In the genomic region with DNA sequence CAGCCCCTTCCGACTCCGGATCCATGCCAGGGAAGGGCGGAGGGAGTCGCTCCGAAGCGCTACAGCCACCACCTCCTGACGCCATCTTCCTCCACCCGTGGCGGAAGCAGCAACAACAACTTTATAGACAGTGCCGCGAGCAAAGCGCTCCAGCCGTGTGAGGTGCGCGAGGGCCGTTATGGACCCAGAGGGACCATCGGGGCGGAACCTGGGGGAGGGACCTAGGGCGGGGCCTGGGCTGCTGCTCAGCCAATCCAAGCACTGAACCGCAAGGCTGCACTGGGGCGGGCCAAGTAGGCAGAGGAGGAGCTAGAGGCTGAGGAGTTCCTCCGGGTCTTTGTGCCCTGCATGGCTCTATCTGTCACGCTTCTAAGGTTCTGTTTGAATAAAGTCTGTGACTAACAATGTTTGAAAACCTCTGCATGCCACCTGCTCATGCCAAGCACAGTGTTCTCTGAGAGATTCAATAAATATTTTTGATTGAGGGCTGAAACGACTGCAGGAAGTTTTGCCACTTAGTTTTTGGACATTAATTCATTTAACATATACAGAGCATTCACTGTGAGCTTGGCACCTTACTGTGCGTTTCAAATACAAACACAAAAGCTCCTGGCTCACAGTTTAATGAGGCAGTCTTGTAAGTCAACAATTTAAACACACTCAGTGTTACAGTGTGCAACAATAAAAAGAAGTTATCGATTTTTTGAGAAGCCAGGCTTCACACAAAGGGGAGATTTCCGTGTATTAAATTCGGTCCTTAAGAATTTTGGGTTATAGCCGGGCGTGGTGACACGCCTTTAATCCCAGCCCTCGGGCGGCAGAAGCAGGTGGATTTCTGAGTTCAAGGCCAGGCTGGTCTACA, we compare ENCODE assay signal across 8 mouse cellular contexts. TPM values are rescaled to one million over a fixed set of nuclear protein-coding genes. Genes with fewer than 3 reads are reported as not detected.
A peak's percentile ranks its signal among the peaks of the same experiment; 100 is the strongest.
DNase-seq lines count a peak whose midpoint lies in the region; ATAC-seq and TF ChIP-seq lines count a peak whose summit lies in the region.

No protein-coding gene starts in this region.

- DNase-seq in MEL (ENCODE audit: low read depth, low spot score), result peak; percentile 99
- DNase-seq in cerebellum, adult 2 months, result peak; percentile 94 to 97
- DNase-seq in forebrain, postnatal 0 days, result peak; percentile 97
- peak; percentile 98 for DNase-seq in heart, postnatal 4 days
- peak; percentile 94 to 96 for DNase-seq in layer of hippocampus, adult 8-10 months (ENCODE audit: low spot score in 2 of 2)
- peak; percentile 97 for DNase-seq in ovary, adult 18-20 months (ENCODE audit: low spot score)
- DNase-seq in thymus, postnatal 0 days (ENCODE audit: low spot score), result peak; percentile 98

- TF ChIP-seq POLR2A in MEL (IDR thresholded peaks at IDR 0.05; ENCODE audit: control insufficient read depth in 1 of 2, insufficient read depth in 1 of 2, low read depth in 1 of 2, low read length in 2 of 2, poor library complexity in 1 of 2), result peak; percentile 82 to 86
- peak; percentile 92 for TF ChIP-seq POLR2A in cerebellum, adult 2 months (IDR thresholded peaks at IDR 0.05; ENCODE audit: borderline replicate concordance, insufficient read depth, low read length)

- peak overlapping the region; percentile 93 for H3K9ac ChIP-seq in MEL (ENCODE audit: control insufficient read depth, low read depth, low read length, poor library complexity, severe bottlenecking)
- H3K9ac ChIP-seq in forebrain, postnatal 0 days, result peak overlapping the region; percentile 85
- peak overlapping the region; percentile 80 for H3K9ac ChIP-seq in lung, embryonic 15.5 days

- TF ChIP-seq EP300 in MEL (IDR thresholded peaks at IDR 0.05; ENCODE audit: low read depth in 1 of 2, low read length in 2 of 2), result peak in 1 of 2 experiments; percentile 61; a peak in 3 of 4 replicates

- peak overlapping the region; percentile 51 for H3K4me2 ChIP-seq in forebrain, postnatal 0 days (ENCODE audit: low read depth)
- peak overlapping the region; percentile 74 for H3K4me2 ChIP-seq in lung, embryonic 15.5 days

- TF ChIP-seq CTCF in MEL (IDR thresholded peaks at IDR 0.05 in 2 of 3, conservative IDR thresholded peaks at IDR 0.05 in 1 of 3; ENCODE audit: control insufficient read depth in 1 of 3, insufficient read depth in 1 of 3, low read depth in 2 of 3, low read length in 3 of 3, poor library complexity in 1 of 3, severe bottlenecking in 1 of 3), result no peak
- TF ChIP-seq CTCF in cerebellum, adult 2 months (IDR thresholded peaks at IDR 0.05; ENCODE audit: borderline replicate concordance, insufficient read depth, low read depth, low read length), result no peak
- TF ChIP-seq CTCF in forebrain, postnatal 0 days (IDR thresholded peaks at IDR 0.05; ENCODE audit: low read depth), result peak; percentile 28; the same call in 1 of the 2 replicates

- H3K9me3 ChIP-seq in MEL (replicated peaks; ENCODE audit: insufficient read depth, low read length), result no peaks in the 10 kb centered on the region
- no peaks in the 10 kb centered on the region for H3K9me3 ChIP-seq in forebrain, postnatal 0 days (ENCODE audit: low read length)
- no peaks in the 10 kb centered on the region for H3K9me3 ChIP-seq in lung, embryonic 15.5 days

- H3K4me1 ChIP-seq in MEL (ENCODE audit: control insufficient read depth in 1 of 2, insufficient read depth in 2 of 2, low read length in 2 of 2), result peaks cover 12 to 34% of the 10 kb centered on the region in 2 experiments
- no peaks in the 10 kb centered on the region for H3K4me1 ChIP-seq in cerebellum, adult 2 months (ENCODE audit: control insufficient read depth, insufficient read depth, low read length)
- peaks cover 5% of the 10 kb centered on the region for H3K4me1 ChIP-seq in forebrain, postnatal 0 days (ENCODE audit: insufficient read depth)
- peaks cover 31% of the 10 kb centered on the region for H3K4me1 ChIP-seq in lung, embryonic 15.5 days

- peak; percentile 99 for ATAC-seq in forebrain, postnatal 0 days
- peak; percentile 98 for ATAC-seq in lung, embryonic 15.5 days (ENCODE audit: borderline replicate concordance, extremely low read depth, low FRiP score, low TSS enrichment)

- peak overlapping the region; percentile 77 to 95 for H3K4me3 ChIP-seq in MEL (ENCODE audit: control insufficient read depth in 1 of 2, insufficient read depth in 1 of 2, low read depth in 2 of 2, low read length in 2 of 2)
- peak overlapping the region; percentile 68 for H3K4me3 ChIP-seq in cerebellum, adult 2 months (replicated peaks; ENCODE audit: insufficient read depth, low read depth, low read length)
- H3K4me3 ChIP-seq in forebrain, postnatal 0 days (ENCODE audit: low read depth, low read length), result peak overlapping the region; percentile 71
- peak overlapping the region; percentile 90 for H3K4me3 ChIP-seq in lung, embryonic 15.5 days

- peaks cover 44% of the 10 kb centered on the region for H3K79me2 ChIP-seq in MEL (ENCODE audit: control insufficient read depth, insufficient read depth, low read length, poor library complexity)

- no peaks in the 10 kb centered on the region for H3K27me3 ChIP-seq in MEL (ENCODE audit: control insufficient read depth in 1 of 2, insufficient read depth in 2 of 2, low read length in 2 of 2)
- H3K27me3 ChIP-seq in cerebellum, adult 2 months (ENCODE audit: control insufficient read depth, insufficient read depth, low read length), result no peaks in the 10 kb centered on the region
- H3K27me3 ChIP-seq in forebrain, postnatal 0 days (ENCODE audit: insufficient read depth, low read length), result no peaks in the 10 kb centered on the region
- H3K27me3 ChIP-seq in lung, embryonic 15.5 days, result no peaks in the 10 kb centered on the region

- peaks cover 0 to 41% of the 10 kb centered on the region in 2 experiments; a peak in 2 of 4 replicates for H3K36me3 ChIP-seq in MEL (ENCODE audit: control insufficient read depth in 1 of 2, insufficient read depth in 2 of 2, low read length in 2 of 2)
- no peaks in the 10 kb centered on the region for H3K36me3 ChIP-seq in forebrain, postnatal 0 days (ENCODE audit: insufficient read depth)
- H3K36me3 ChIP-seq in lung, embryonic 15.5 days, result 0 out of 2 replicates have a peak, but pooled peaks cover 2% of the 10 kb centered on the region

- H3K27ac ChIP-seq in MEL (ENCODE audit: control insufficient read depth, low read depth, low read length), result peak overlapping the region; percentile 91
- H3K27ac ChIP-seq in cerebellum, adult 2 months (ENCODE audit: insufficient read depth, low read length), result peak overlapping the region; percentile 30
- H3K27ac ChIP-seq in forebrain, postnatal 0 days (ENCODE audit: low read depth, low read length), result peak overlapping the region; percentile 84
- peak overlapping the region; percentile 88 for H3K27ac ChIP-seq in lung, embryonic 15.5 days

- TF ChIP-seq RAD21 in MEL (IDR thresholded peaks at IDR 0.05; ENCODE audit: low read depth, low read length), result no peak; the same call in 1 of the 2 replicates

- 3% methylated on average over 33 of the region's 33 CpGs for WGBS in cerebellum, adult 2 months
- WGBS in forebrain, postnatal 0 days, result 11% methylated on average over 33 of the region's 33 CpGs
- WGBS in lung, embryonic 15.5 days, result 15% methylated on average over 33 of the region's 33 CpGs

RNA-seq across cellular contexts. Expression of a gene that starts 1.5 kb away (rescaled TPM):
- total RNA-seq in MEL (2012; rRNA removed), result 83.9 and 88.2 TPM in 2 replicates
- 100 to 1,000 TPM; 113 to 189 TPM for polyA plus RNA-seq in MEL (2012; ENCODE audit: insufficient read depth in 1 of 2, insufficient read length in 2 of 2, low read depth in 1 of 2, low replicate concordance in 2 of 2, missing spikeins in 1 of 2)
- 111 and 121 TPM in 2 replicates for polyA plus RNA-seq in cerebellum, adult 2 months (2012; rRNA removed)
- total RNA-seq in forebrain, postnatal 0 days (2014; rRNA removed), result 59.8 and 66.9 TPM in 2 replicates
- polyA plus RNA-seq in forebrain, postnatal 0 days (2015; fragmentation: Nextera tagmentation; extraction: Ambion mirVana), result 42.8 and 51.5 TPM in 2 replicates
- 10 to 100 TPM; 39.3 to 40.4 TPM for total RNA-seq in heart, postnatal 4 days (2021)
- total RNA-seq in layer of hippocampus, adult 8-10 months (2022), result 10 to 100 TPM; 84.0 to 94.9 (median 90.0) TPM
- polyA plus RNA-seq in lung, embryonic 15.5 days (2015; fragmentation: Nextera tagmentation; extraction: Ambion mirVana), result 117 and 126 TPM in 2 replicates
- polyA plus RNA-seq in thymus, postnatal 0 days (2015; fragmentation: Nextera tagmentation; extraction: Ambion mirVana), result 109 and 116 TPM in 2 replicates

RNA-seq across cellular contexts. Expression of a gene that starts 1.5 kb away (rescaled TPM):
- 103 and 121 TPM in 2 replicates for total RNA-seq in MEL (2012; rRNA removed)
- polyA plus RNA-seq in MEL (2012; ENCODE audit: insufficient read depth in 1 of 2, insufficient read length in 2 of 2, low read depth in 1 of 2, low replicate concordance in 2 of 2, missing spikeins in 1 of 2), result 10 to 100 TPM in 1 of 2 experiments, not detected in 1; 88.1 TPM
- polyA plus RNA-seq in cerebellum, adult 2 months (2012; rRNA removed), result 24.3 and 25.9 TPM in 2 replicates
- 33.0 and 46.2 TPM in 2 replicates for total RNA-seq in forebrain, postnatal 0 days (2014; rRNA removed)
- 60.7 and 67.7 TPM in 2 replicates for polyA plus RNA-seq in forebrain, postnatal 0 days (2015; fragmentation: Nextera tagmentation; extraction: Ambion mirVana)
- total RNA-seq in heart, postnatal 4 days (2021), result 10 to 100 TPM; 99.1 to 99.6 TPM
- 10 to 100 TPM; 24.3 to 30.0 (median 27.0) TPM for total RNA-seq in layer of hippocampus, adult 8-10 months (2022)
- polyA plus RNA-seq in lung, embryonic 15.5 days (2015; fragmentation: Nextera tagmentation; extraction: Ambion mirVana), result 148 and 149 TPM in 2 replicates
- 226 and 240 TPM in 2 replicates for polyA plus RNA-seq in thymus, postnatal 0 days (2015; fragmentation: Nextera tagmentation; extraction: Ambion mirVana)

RNA-seq across cellular contexts. Expression of a gene that starts 33.1 kb away (rescaled TPM):
- total RNA-seq in MEL (2012; rRNA removed), result 5.8 and 6.7 TPM in 2 replicates
- polyA plus RNA-seq in MEL (2012; ENCODE audit: insufficient read depth in 1 of 2, insufficient read length in 2 of 2, low read depth in 1 of 2, low replicate concordance in 2 of 2, missing spikeins in 1 of 2), result 1 to 10 TPM in 1 of 2 experiments, not detected in 1; 8.3 TPM
- polyA plus RNA-seq in cerebellum, adult 2 months (2012; rRNA removed), result 3.6 and 3.8 TPM in 2 replicates
- 1.9 and 3.4 TPM in 2 replicates for total RNA-seq in forebrain, postnatal 0 days (2014; rRNA removed)
- 1.5 and 1.8 TPM in 2 replicates for polyA plus RNA-seq in forebrain, postnatal 0 days (2015; fragmentation: Nextera tagmentation; extraction: Ambion mirVana)
- 1 to 10 TPM; 3.1 to 3.8 TPM for total RNA-seq in heart, postnatal 4 days (2021)
- 1 to 10 TPM in 1 of 4 experiments, under 1 TPM in 3; 0.43 to 1.5 (median 0.69) TPM for total RNA-seq in layer of hippocampus, adult 8-10 months (2022)
- polyA plus RNA-seq in lung, embryonic 15.5 days (2015; fragmentation: Nextera tagmentation; extraction: Ambion mirVana), result 14.9 and 16.8 TPM in 2 replicates
- polyA plus RNA-seq in thymus, postnatal 0 days (2015; fragmentation: Nextera tagmentation; extraction: Ambion mirVana), result 4.7 and 5.4 TPM in 2 replicates

RNA-seq across cellular contexts. Expression of a gene that starts 55.4 kb away (rescaled TPM):
- 7.1 and 10.1 TPM in 2 replicates for total RNA-seq in MEL (2012; rRNA removed)
- polyA plus RNA-seq in MEL (2012; ENCODE audit: insufficient read depth in 1 of 2, insufficient read length in 2 of 2, low read depth in 1 of 2, low replicate concordance in 2 of 2, missing spikeins in 1 of 2), result under 1 TPM in 1 of 2 experiments, not detected in 1; 0.43 TPM
- polyA plus RNA-seq in cerebellum, adult 2 months (2012; rRNA removed), result 8.8 and 9.7 TPM in 2 replicates
- 4.0 and 5.8 TPM in 2 replicates for total RNA-seq in forebrain, postnatal 0 days (2014; rRNA removed)
- 7.3 and 7.5 TPM in 2 replicates for polyA plus RNA-seq in forebrain, postnatal 0 days (2015; fragmentation: Nextera tagmentation; extraction: Ambion mirVana)
- 1 to 10 TPM; 1.1 to 1.2 TPM for total RNA-seq in heart, postnatal 4 days (2021)
- total RNA-seq in layer of hippocampus, adult 8-10 months (2022), result 1 to 10 TPM; 5.0 to 8.6 (median 7.5) TPM
- 9.8 and 10.6 TPM in 2 replicates for polyA plus RNA-seq in lung, embryonic 15.5 days (2015; fragmentation: Nextera tagmentation; extraction: Ambion mirVana)
- polyA plus RNA-seq in thymus, postnatal 0 days (2015; fragmentation: Nextera tagmentation; extraction: Ambion mirVana), result 1.4 TPM in 2 replicates

Comparison
In these comparisons a context has a peak if more than half of its experiments do, and no peak if none do; other contexts are left out.
1. Peak in every context shown above with its lines: DNase-seq, ATAC-seq, H3K4me3 ChIP-seq and H3K27ac ChIP-seq.
2. H3K27ac ChIP-seq: peak in every context shown above with its lines; median percentile 91 in MEL; 88 in lung, embryonic 15.5 days; 84 in forebrain, postnatal 0 days; 30 in cerebellum, adult 2 months.